Mouse (Mus musculus): ENCODE results near the gene Acer1. TPM values are rescaled to one million over a fixed set of nuclear protein-coding genes. Genes with fewer than 3 reads are reported as not detected.
"Not testable (repeated sequence)": the region's sequence is repeated elsewhere in the genome, so short reads cannot be mapped to it uniquely, and the experiment has no call there.

Gene Acer1
- polyA plus RNA-seq, 1 experiment from 2014 or later: 0.16 TPM

GRCm38 (mm10) chr17:56919725-56920124 lies 62.2 kb downstream of the Acer1 start:
- no peak overlapping the region for H3K4me2 ChIP-seq (ENCODE audit: low read length)
- H3K4me3 ChIP-seq (ENCODE audit: control insufficient read depth in 1 of 2, insufficient read depth in 1 of 2, low read depth in 1 of 2, low read length in 2 of 2): no peak overlapping the region
- no peak overlapping the region for H3K27ac ChIP-seq (replicated peaks in 1 of 2; ENCODE audit: control insufficient read depth in 1 of 2, insufficient read depth in 1 of 2, low read depth in 2 of 2, low read length in 2 of 2)
- H3K36me3 ChIP-seq (ENCODE audit: control insufficient read depth, insufficient read depth, low read length): peaks cover 69% of the 10 kb centered on the region
- no peak overlapping the region for H3K9ac ChIP-seq (ENCODE audit: low read length)
- no peak for ATAC-seq (ENCODE audit: insufficient number of reproducible peaks, insufficient read depth, low FRiP score, low read depth)
- H3K27me3 ChIP-seq (ENCODE audit: control insufficient read depth, insufficient read depth, low read length): no peaks in the 10 kb centered on the region
- H3K9me3 ChIP-seq (ENCODE audit: control insufficient read depth, low read length): no peaks in the 10 kb centered on the region
- WGBS: 80% methylated on average over 3 of the region's 3 CpGs
- peaks cover 0 to 3% of the 10 kb centered on the region in 2 experiments; a peak in 2 of 4 replicates for H3K4me1 ChIP-seq (ENCODE audit: control insufficient read depth in 2 of 2, insufficient read depth in 2 of 2, low read length in 2 of 2)

DNA sequence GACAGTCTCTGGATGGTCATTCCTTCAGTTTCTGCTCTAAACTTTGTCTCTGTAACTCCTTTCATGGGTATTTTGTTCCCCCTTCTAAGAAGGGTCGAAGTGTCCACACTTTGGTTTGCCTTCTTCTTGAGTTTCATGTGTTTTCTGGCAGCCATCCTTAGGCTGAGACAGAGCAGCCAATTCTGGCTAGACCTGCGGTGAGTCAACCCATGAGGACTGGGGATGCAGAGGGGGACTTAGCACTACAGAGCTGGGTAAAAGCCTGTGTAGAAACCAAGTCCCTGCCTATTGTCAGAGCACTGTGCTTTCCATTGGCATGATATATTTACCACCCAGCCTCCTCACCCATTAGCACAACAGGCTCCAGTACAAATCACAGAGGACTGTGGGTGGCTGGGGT lies 64.8 kb downstream of the Acer1 start:
- H3K4me2 ChIP-seq (ENCODE audit: low read length): no peak overlapping the region
- no peaks in the 10 kb centered on the region for H3K9me3 ChIP-seq (ENCODE audit: control insufficient read depth, low read length)
- H3K36me3 ChIP-seq (ENCODE audit: control insufficient read depth, insufficient read depth, low read length): peaks cover 78% of the 10 kb centered on the region
- ATAC-seq (ENCODE audit: insufficient number of reproducible peaks, insufficient read depth, low FRiP score, low read depth): no peak
- H3K9ac ChIP-seq (ENCODE audit: low read length): no peak overlapping the region
- no peaks in the 10 kb centered on the region for H3K27me3 ChIP-seq (ENCODE audit: control insufficient read depth, insufficient read depth, low read length)
- H3K27ac ChIP-seq (replicated peaks in 1 of 2; ENCODE audit: control insufficient read depth in 1 of 2, insufficient read depth in 1 of 2, low read depth in 2 of 2, low read length in 2 of 2): no peak overlapping the region
- WGBS: 81% methylated on average over 2 of the region's 2 CpGs
- H3K4me3 ChIP-seq (ENCODE audit: control insufficient read depth in 1 of 2, insufficient read depth in 1 of 2, low read depth in 1 of 2, low read length in 2 of 2): no peak overlapping the region
- H3K4me1 ChIP-seq (ENCODE audit: control insufficient read depth in 2 of 2, insufficient read depth in 2 of 2, low read length in 2 of 2): peaks cover 0 to 3% of the 10 kb centered on the region in 2 experiments; a peak in 1 of 4 replicates

- Histone ChIP-seq H3K4me1 (ENCODE audit: control insufficient read depth in 2 of 2, insufficient read depth in 2 of 2, low read length in 2 of 2) (peaks cover under 1 to 4% of the 10 kb centered on the region in 2 experiments; a peak in 3 of 4 replicates), H3K4me2 (ENCODE audit: low read length) (no peak overlapping the region), H3K27me3 (ENCODE audit: control insufficient read depth, insufficient read depth, low read length) (no peaks in the 10 kb centered on the region), H3K9me3 (ENCODE audit: control insufficient read depth, low read length) (no peaks in the 10 kb centered on the region), H3K9ac (ENCODE audit: low read length) (no peak overlapping the region), H3K27ac (replicated peaks in 1 of 2; ENCODE audit: control insufficient read depth in 1 of 2, insufficient read depth in 1 of 2, low read depth in 2 of 2, low read length in 2 of 2) (no peak overlapping the region), H3K4me3 (ENCODE audit: control insufficient read depth in 1 of 2, insufficient read depth in 1 of 2, low read depth in 1 of 2, low read length in 2 of 2) (no peak overlapping the region), H3K36me3 (ENCODE audit: control insufficient read depth, insufficient read depth, low read length) (peaks cover 70% of the 10 kb centered on the region)
- no peak for ATAC-seq (ENCODE audit: insufficient number of reproducible peaks, insufficient read depth, low FRiP score, low read depth)
Observed at GRCm38 (mm10) chr17:56913444-56913843, 68.5 kb downstream of the Acer1 start.

- no peak overlapping the region for H3K27ac ChIP-seq (replicated peaks in 1 of 2; ENCODE audit: control insufficient read depth in 1 of 2, insufficient read depth in 1 of 2, low read depth in 2 of 2, low read length in 2 of 2)
- no peak overlapping the region for H3K9ac ChIP-seq (ENCODE audit: low read length)
- H3K36me3 ChIP-seq (ENCODE audit: control insufficient read depth, insufficient read depth, low read length): peaks cover 70% of the 10 kb centered on the region
- H3K4me3 ChIP-seq (ENCODE audit: control insufficient read depth in 1 of 2, insufficient read depth in 1 of 2, low read depth in 1 of 2, low read length in 2 of 2): no peak overlapping the region
- H3K4me2 ChIP-seq (ENCODE audit: low read length): no peak overlapping the region
- WGBS: 88% methylated on average over 3 of the region's 3 CpGs
- no peaks in the 10 kb centered on the region for H3K27me3 ChIP-seq (ENCODE audit: control insufficient read depth, insufficient read depth, low read length)
- H3K9me3 ChIP-seq (ENCODE audit: control insufficient read depth, low read length): no peaks in the 10 kb centered on the region
- H3K4me1 ChIP-seq (ENCODE audit: control insufficient read depth in 2 of 2, insufficient read depth in 2 of 2, low read length in 2 of 2): peaks cover 5 to 8% of the 10 kb centered on the region in 2 experiments
- no peak for ATAC-seq (ENCODE audit: insufficient number of reproducible peaks, insufficient read depth, low FRiP score, low read depth)
Observed at GRCm38 (mm10) chr17:56913023-56913422, 68.9 kb downstream of the Acer1 start.

- not testable (repeated sequence) for ATAC-seq (ENCODE audit: insufficient number of reproducible peaks, insufficient read depth, low FRiP score, low read depth)
Observed at GRCm38 (mm10) chr17:56909764-56910163, 72.2 kb downstream of the Acer1 start.

GRCm38 (mm10) chr17:56907887-56908286 lies 74.0 kb downstream of the Acer1 start:
- peak; percentile 42; the same call in 1 of the 2 replicates for ATAC-seq (ENCODE audit: insufficient number of reproducible peaks, insufficient read depth, low FRiP score, low read depth)
- Histone ChIP-seq H3K9ac (ENCODE audit: low read length) (no peak overlapping the region), H3K27ac (replicated peaks in 1 of 2; ENCODE audit: control insufficient read depth in 1 of 2, insufficient read depth in 1 of 2, low read depth in 2 of 2, low read length in 2 of 2) (peak overlapping the region; percentile 19 to 33), H3K36me3 (ENCODE audit: control insufficient read depth, insufficient read depth, low read length) (peaks cover 54% of the 10 kb centered on the region), H3K4me2 (ENCODE audit: low read length) (no peak overlapping the region), H3K4me1 (ENCODE audit: control insufficient read depth in 2 of 2, insufficient read depth in 2 of 2, low read length in 2 of 2) (peaks cover 13 to 16% of the 10 kb centered on the region in 2 experiments), H3K4me3 (ENCODE audit: control insufficient read depth in 1 of 2, insufficient read depth in 1 of 2, low read depth in 1 of 2, low read length in 2 of 2) (no peak overlapping the region), H3K9me3 (ENCODE audit: control insufficient read depth, low read length) (no peaks in the 10 kb centered on the region), H3K27me3 (ENCODE audit: control insufficient read depth, insufficient read depth, low read length) (no peaks in the 10 kb centered on the region)
- 20% methylated on average over 9 of the region's 9 CpGs for WGBS

More at GRCm38 (mm10) chr17:56909764-56910163, 72.2 kb downstream of the Acer1 start:
- H3K27ac ChIP-seq (replicated peaks in 1 of 2; ENCODE audit: control insufficient read depth in 1 of 2, insufficient read depth in 1 of 2, low read depth in 2 of 2, low read length in 2 of 2); H3K9ac ChIP-seq (ENCODE audit: low read length); H3K27me3 ChIP-seq (ENCODE audit: control insufficient read depth, insufficient read depth, low read length); H3K4me3 ChIP-seq (ENCODE audit: control insufficient read depth in 1 of 2, insufficient read depth in 1 of 2, low read depth in 1 of 2, low read length in 2 of 2); H3K4me2 ChIP-seq (ENCODE audit: low read length); H3K9me3 ChIP-seq (ENCODE audit: control insufficient read depth, low read length): not testable (repeated sequence)
- Histone ChIP-seq H3K4me1 (ENCODE audit: control insufficient read depth in 2 of 2, insufficient read depth in 2 of 2, low read length in 2 of 2) (peaks cover 13 to 16% of the 10 kb centered on the region in 2 experiments), H3K36me3 (ENCODE audit: control insufficient read depth, insufficient read depth, low read length) (peaks cover 60% of the 10 kb centered on the region)
- WGBS: 94% methylated on average over 2 of the region's 2 CpGs

- 78% methylated on average over 5 of the region's 5 CpGs for WGBS
Observed at GRCm38 (mm10) chr17:56907096-56907495, 74.8 kb downstream of the Acer1 start.

GRCm38 (mm10) chr17:56906166-56906565 lies 75.8 kb downstream of the Acer1 start:
- H3K4me2 ChIP-seq (ENCODE audit: low read length): no peak overlapping the region
- H3K27me3 ChIP-seq (ENCODE audit: control insufficient read depth, insufficient read depth, low read length): no peaks in the 10 kb centered on the region
- no peaks in the 10 kb centered on the region for H3K9me3 ChIP-seq (ENCODE audit: control insufficient read depth, low read length)
- H3K27ac ChIP-seq (replicated peaks in 1 of 2; ENCODE audit: control insufficient read depth in 1 of 2, insufficient read depth in 1 of 2, low read depth in 2 of 2, low read length in 2 of 2): no peak overlapping the region
- ATAC-seq (ENCODE audit: insufficient number of reproducible peaks, insufficient read depth, low FRiP score, low read depth): no peak
- 92% methylated on average over 3 of the region's 3 CpGs for WGBS
- peaks cover 54% of the 10 kb centered on the region for H3K36me3 ChIP-seq (ENCODE audit: control insufficient read depth, insufficient read depth, low read length)
- peaks cover 13 to 16% of the 10 kb centered on the region in 2 experiments for H3K4me1 ChIP-seq (ENCODE audit: control insufficient read depth in 2 of 2, insufficient read depth in 2 of 2, low read length in 2 of 2)
- no peak overlapping the region for H3K4me3 ChIP-seq (ENCODE audit: control insufficient read depth in 1 of 2, insufficient read depth in 1 of 2, low read depth in 1 of 2, low read length in 2 of 2)
- H3K9ac ChIP-seq (ENCODE audit: low read length): no peak overlapping the region

More at GRCm38 (mm10) chr17:56907096-56907495, 74.8 kb downstream of the Acer1 start:
- Histone ChIP-seq H3K4me2 (ENCODE audit: low read length) (no peak overlapping the region), H3K4me1 (ENCODE audit: control insufficient read depth in 2 of 2, insufficient read depth in 2 of 2, low read length in 2 of 2) (peaks cover 13 to 16% of the 10 kb centered on the region in 2 experiments), H3K36me3 (ENCODE audit: control insufficient read depth, insufficient read depth, low read length) (peaks cover 54% of the 10 kb centered on the region), H3K4me3 (ENCODE audit: control insufficient read depth in 1 of 2, insufficient read depth in 1 of 2, low read depth in 1 of 2, low read length in 2 of 2) (no peak overlapping the region), H3K9me3 (ENCODE audit: control insufficient read depth, low read length) (no peaks in the 10 kb centered on the region), H3K27ac (replicated peaks in 1 of 2; ENCODE audit: control insufficient read depth in 1 of 2, insufficient read depth in 1 of 2, low read depth in 2 of 2, low read length in 2 of 2) (0 out of 4 replicates have a peak overlapping the region, but pooled peaks of 1 of the 2 experiments have one; percentile 19), H3K27me3 (ENCODE audit: control insufficient read depth, insufficient read depth, low read length) (no peaks in the 10 kb centered on the region), H3K9ac (ENCODE audit: low read length) (no peak overlapping the region)
- 0 out of 2 replicates have a peak, but pooled peaks have one; percentile 19 for ATAC-seq (ENCODE audit: insufficient number of reproducible peaks, insufficient read depth, low FRiP score, low read depth)
